Mouse (Mus musculus) forebrain, embryonic 10.5 days (tissue): Measurements from ENCODE around the gene Gipc2. TPM values are rescaled to one million over a fixed set of nuclear protein-coding genes. Genes with fewer than 3 reads are reported as not detected.

Experiments
- DNase-seq: peaks from one replicate; pipeline ENCODE4 v3.0.0-alpha.2; 2017; ENCODE audit warnings: low spot score; ENCODE audit errors: extremely low spot score
- H3K27ac ChIP-seq: fragments of 300-500 bp; sonication (generic); 2 replicates; pipeline ENCODE4 v1.5.1; 2016; ENCODE audit warnings: mild to moderate bottlenecking
- H3K27me3 ChIP-seq: fragments of 300-500 bp; sonication (generic); 2 replicates; pipeline ENCODE4 v1.6.1; 2016; ENCODE audit warnings: mild to moderate bottlenecking; ENCODE audit not compliant: poor library complexity, severe bottlenecking
- H3K36me3 ChIP-seq: fragments of 300-500 bp; sonication (generic); replicated peaks from 2 replicates; pipeline ENCODE4 v1.6.1; 2016; ENCODE audit warnings: mild to moderate bottlenecking, moderate library complexity
- H3K4me1 ChIP-seq: fragments of 300-500 bp; sonication (generic); 2 replicates; pipeline ENCODE4 v1.6.1; 2016
- H3K4me3 ChIP-seq: fragments of 300-500 bp; sonication (generic); 2 replicates; pipeline ENCODE4 v1.5.1; 2016; ENCODE audit warnings: mild to moderate bottlenecking, moderate library complexity
- H3K9me3 ChIP-seq: fragments of 300-500 bp; sonication (generic); 2 replicates; pipeline ENCODE4 v1.6.1; 2016; ENCODE audit warnings: mild to moderate bottlenecking, moderate library complexity
- WGBS: fragments of 180-500 bp; shearing (Covaris S2); methylation state at CpG from one replicate; pipeline ENCODE4 v1.1.7; 2016; 5-methylcytosine and 5-hydroxymethylcytosine counted together
- polyA plus RNA-seq: library from polyadenylated mRNA; unstranded; fragments of >200 nt; fragmentation: Nextera tagmentation; extraction: Ambion mirVana; gene quantifications from 2 replicates; pipeline ENCODE4 v1.2.1, GENCODE M21; 2016

Gene Gipc2
- polyA plus RNA-seq, 1 experiment from 2014 or later, result 3.5 TPM

- Histone ChIP-seq H3K27ac (no peak overlapping the region), H3K4me1 (peaks cover 12% of the 10 kb centered on the region), H3K36me3 (no peaks in the 10 kb centered on the region), H3K9me3 (no peaks in the 10 kb centered on the region), H3K4me3 (peak overlapping the region; percentile 26; the same call in 1 of the 2 replicates), H3K27me3 (0 out of 2 replicates have a peak, but pooled peaks cover 14% of the 10 kb centered on the region)
- no peak for DNase-seq
- 37% methylated on average over 13 of the region's 13 CpGs for WGBS
Measured at GRCm38 (mm10) chr3:152066696-152067095, 99.3 kb downstream of the Gipc2 start.

DNA sequence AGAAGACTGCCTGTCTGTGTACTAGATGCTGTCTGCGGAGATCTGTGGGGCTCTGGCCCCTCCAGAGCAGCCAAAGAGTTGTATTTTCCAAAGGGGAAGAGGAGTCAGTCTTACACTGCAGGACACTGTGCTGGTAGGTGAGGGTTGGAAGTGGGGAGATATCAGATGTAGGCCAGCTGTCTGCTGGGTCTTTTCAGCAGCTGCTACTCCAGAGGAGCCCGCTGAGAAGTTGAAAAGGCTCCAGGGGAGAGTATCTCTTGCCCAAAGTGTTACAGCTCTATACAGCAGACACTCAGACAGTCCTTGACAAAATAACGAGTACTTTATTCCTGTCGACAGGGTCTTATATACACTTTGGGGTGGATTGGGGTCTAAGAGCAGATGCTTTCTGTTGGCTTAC, 100.2 kb downstream of the Gipc2 start:
- H3K27me3 ChIP-seq, result 0 out of 2 replicates have a peak, but pooled peaks cover 14% of the 10 kb centered on the region
- no peak overlapping the region for H3K27ac ChIP-seq
- peaks cover 12% of the 10 kb centered on the region for H3K4me1 ChIP-seq
- no peaks in the 10 kb centered on the region for H3K9me3 ChIP-seq
- WGBS, result 74% methylated on average over 4 of the region's 4 CpGs
- no peaks in the 10 kb centered on the region for H3K36me3 ChIP-seq
- DNase-seq, result no peak
- H3K4me3 ChIP-seq, result no peak overlapping the region

DNA sequence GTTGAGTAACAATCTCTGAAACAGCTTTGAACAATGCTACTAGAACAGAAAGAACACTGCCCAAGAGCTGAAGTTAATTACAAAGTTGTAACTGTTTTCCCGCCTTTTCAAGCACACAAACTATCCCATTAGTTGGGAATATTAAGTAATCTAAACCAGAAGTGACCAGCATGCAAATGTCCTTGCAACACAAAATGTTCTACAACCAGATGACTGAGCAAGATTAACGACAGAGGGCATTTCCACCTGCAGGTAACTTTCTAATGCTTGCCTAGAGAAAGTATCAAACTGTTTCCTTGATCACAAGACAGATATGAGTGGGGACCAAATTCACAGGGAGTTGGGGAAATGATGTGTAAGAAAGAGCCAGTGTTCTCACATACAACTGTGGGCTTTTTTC, 101.9 kb downstream of the Gipc2 start:
- H3K36me3 ChIP-seq, result no peaks in the 10 kb centered on the region
- H3K4me3 ChIP-seq, result no peak overlapping the region
- H3K27me3 ChIP-seq, result 0 out of 2 replicates have a peak, but pooled peaks cover 14% of the 10 kb centered on the region
- no peak for DNase-seq
- H3K27ac ChIP-seq, result no peak overlapping the region
- H3K9me3 ChIP-seq, result no peaks in the 10 kb centered on the region
- peaks cover 12% of the 10 kb centered on the region for H3K4me1 ChIP-seq
- 80% methylated on average over 2 of the region's 2 CpGs for WGBS

- Histone ChIP-seq H3K9me3 (no peaks in the 10 kb centered on the region), H3K36me3 (no peaks in the 10 kb centered on the region), H3K4me1 (peaks cover 12% of the 10 kb centered on the region), H3K27ac (no peak overlapping the region), H3K27me3 (0 out of 2 replicates have a peak, but pooled peaks cover 14% of the 10 kb centered on the region), H3K4me3 (no peak overlapping the region)
- WGBS, result 69% methylated on average over 3 of the region's 3 CpGs
- no peak for DNase-seq
Measured at GRCm38 (mm10) chr3:152062806-152063205, 103.2 kb downstream of the Gipc2 start.

DNA sequence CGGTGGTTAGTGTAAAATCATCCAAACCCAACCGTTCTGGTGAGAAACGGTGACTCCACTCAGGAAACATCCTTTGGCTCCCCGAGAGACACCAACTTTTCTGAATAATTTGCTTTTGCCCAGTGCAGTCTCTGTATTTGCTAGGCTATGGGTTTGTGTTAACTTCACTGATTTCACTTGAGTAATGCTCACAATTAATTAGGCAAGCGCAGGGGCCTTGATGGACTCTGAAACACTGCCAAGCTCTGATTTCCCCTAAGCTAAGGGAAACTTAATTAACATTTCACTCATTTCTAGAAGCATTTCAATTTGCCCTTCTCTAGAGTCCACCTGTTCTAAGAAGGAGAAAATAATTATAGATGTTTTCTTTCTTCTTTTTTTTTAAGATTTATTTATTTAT, 104.9 kb downstream of the Gipc2 start:
- WGBS, result 92% methylated on average over 5 of the region's 5 CpGs
- no peak overlapping the region for H3K27ac ChIP-seq
- no peak for DNase-seq
- H3K4me1 ChIP-seq, result no peaks in the 10 kb centered on the region
- H3K27me3 ChIP-seq, result 0 out of 2 replicates have a peak, but pooled peaks cover 2% of the 10 kb centered on the region
- H3K36me3 ChIP-seq, result no peaks in the 10 kb centered on the region
- H3K9me3 ChIP-seq, result no peaks in the 10 kb centered on the region
- no peak overlapping the region for H3K4me3 ChIP-seq

DNA sequence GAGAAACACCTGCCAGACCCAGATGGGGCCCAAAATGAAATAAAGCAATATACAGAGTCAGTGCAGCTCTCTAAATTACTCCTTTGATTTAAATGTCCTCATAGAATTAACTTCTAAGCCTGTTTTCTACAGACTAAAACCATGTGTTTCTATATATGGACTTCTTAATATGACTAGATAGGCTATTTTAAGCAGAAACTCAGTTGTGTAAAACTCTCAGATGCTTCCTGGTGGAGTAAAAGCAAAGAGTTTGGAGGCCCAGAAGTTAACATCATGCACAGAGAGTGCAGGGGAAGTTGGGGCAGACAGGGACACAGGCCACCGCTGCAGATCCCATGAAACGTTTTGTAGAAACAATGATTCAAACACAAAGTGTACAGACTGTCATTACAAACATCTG, 107.8 kb downstream of the Gipc2 start:
- Histone ChIP-seq H3K27ac (no peak overlapping the region), H3K9me3 (no peaks in the 10 kb centered on the region), H3K36me3 (no peaks in the 10 kb centered on the region), H3K4me1 (peaks cover 7% of the 10 kb centered on the region), H3K27me3 (no peaks in the 10 kb centered on the region), H3K4me3 (no peak overlapping the region)
- no peak for DNase-seq
- 90% methylated on average over 2 of the region's 2 CpGs for WGBS

DNA sequence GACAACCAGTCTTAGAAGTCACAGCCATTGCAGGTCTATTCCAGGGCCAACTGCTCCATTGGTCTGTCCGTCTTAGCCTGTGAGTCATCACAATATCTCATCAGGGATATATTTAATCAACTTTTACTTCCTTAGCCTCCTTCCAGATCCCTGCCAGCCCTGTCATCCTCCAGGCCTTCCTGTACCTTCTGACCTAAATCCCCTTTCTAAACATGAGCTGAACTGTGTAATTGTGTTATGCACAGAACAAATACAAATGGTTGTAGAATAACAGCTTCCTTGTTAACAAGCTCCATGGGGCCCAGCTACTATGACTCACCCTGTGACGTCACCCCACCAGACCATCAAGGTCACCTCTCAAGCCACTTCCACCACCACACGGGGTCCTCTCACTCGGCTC, 111.8 kb downstream of the Gipc2 start:
- Histone ChIP-seq H3K4me3 (no peak overlapping the region), H3K9me3 (no peaks in the 10 kb centered on the region), H3K27ac (no peak overlapping the region), H3K27me3 (no peaks in the 10 kb centered on the region), H3K4me1 (peaks cover 7% of the 10 kb centered on the region), H3K36me3 (no peaks in the 10 kb centered on the region)
- 71% methylated on average over 4 of the region's 4 CpGs for WGBS
- DNase-seq, result no peak

GRCm38 (mm10) chr3:152051959-152052358, 114.1 kb downstream of the Gipc2 start:
- no peak overlapping the region for H3K4me3 ChIP-seq

DNA sequence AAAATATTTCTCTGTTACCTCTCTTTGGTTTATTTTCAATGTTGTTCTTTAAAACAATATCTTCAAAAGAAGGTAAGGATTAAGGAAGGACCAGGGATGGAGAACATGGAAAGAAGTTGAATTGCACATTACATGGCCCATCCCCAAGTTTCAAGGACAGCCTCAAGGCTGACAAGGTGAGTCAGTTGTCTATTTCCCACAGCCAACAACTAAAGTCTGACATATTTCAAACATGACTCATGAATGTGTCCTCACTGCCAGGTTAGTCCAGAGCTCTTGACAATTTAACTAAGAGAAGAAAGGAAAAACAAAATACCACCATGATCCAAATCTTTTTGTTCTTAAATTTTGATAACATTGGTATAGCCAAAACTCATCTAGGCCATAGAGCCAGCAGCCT, 118.1 kb downstream of the Gipc2 start:
- DNase-seq, result no peak
- Histone ChIP-seq H3K9me3 (no peaks in the 10 kb centered on the region), H3K4me3 (no peak overlapping the region), H3K36me3 (no peaks in the 10 kb centered on the region), H3K27ac (no peak overlapping the region), H3K4me1 (no peaks in the 10 kb centered on the region), H3K27me3 (no peaks in the 10 kb centered on the region)

More at GRCm38 (mm10) chr3:152051959-152052358, 114.1 kb downstream of the Gipc2 start:
- H3K4me1 ChIP-seq, result peaks cover 7% of the 10 kb centered on the region
- DNase-seq, result no peak
- no peaks in the 10 kb centered on the region for H3K9me3 ChIP-seq
- 94% methylated on average over 2 of the region's 2 CpGs for WGBS
- no peaks in the 10 kb centered on the region for H3K27me3 ChIP-seq
- H3K27ac ChIP-seq, result no peak overlapping the region
- H3K36me3 ChIP-seq, result no peaks in the 10 kb centered on the region

GRCm38 (mm10) chr3:152046895-152047294, 119.1 kb downstream of the Gipc2 start:
- H3K36me3 ChIP-seq, result no peaks in the 10 kb centered on the region
- 88% methylated on average over 3 of the region's 3 CpGs for WGBS
- H3K4me3 ChIP-seq, result no peak overlapping the region
- H3K4me1 ChIP-seq, result no peaks in the 10 kb centered on the region
- H3K27me3 ChIP-seq, result no peaks in the 10 kb centered on the region
- no peaks in the 10 kb centered on the region for H3K9me3 ChIP-seq
- DNase-seq, result no peak
- no peak overlapping the region for H3K27ac ChIP-seq

Other genes with a start within 250 kb of the Gipc2 start
- 16.2 and 18.8 TPM in 2 replicates for gene Dnajb4, start 44.1 kb upstream of the Gipc2 start, polyA plus RNA-seq
- gene Fubp1, start 44.2 kb upstream of the Gipc2 start, polyA plus RNA-seq, result 444 and 478 TPM in 2 replicates
- 2.8 and 3.8 TPM in 2 replicates for gene Nexn, start 100.1 kb upstream of the Gipc2 start, polyA plus RNA-seq
- 19.3 and 22.1 TPM in 2 replicates for gene Miga1, start 174.2 kb upstream of the Gipc2 start, polyA plus RNA-seq
- 47.4 and 47.8 TPM in 2 replicates for gene Usp33, start 180.2 kb upstream of the Gipc2 start, polyA plus RNA-seq
- 56.4 and 60.7 TPM in 2 replicates for gene Zzz3, start 229.2 kb upstream of the Gipc2 start, polyA plus RNA-seq